Mouse (Mus musculus) G1E (cell line): Measurements from ENCODE around the gene Ecsit. TPM values are rescaled to one million over a fixed set of nuclear protein-coding genes. Genes with fewer than 3 reads are reported as not detected.
A peak's percentile ranks its signal among the peaks of the same experiment; 100 is the strongest.
"Not testable (repeated sequence)": the region's sequence is repeated elsewhere in the genome, so short reads cannot be mapped to it uniquely, and the experiment has no call there.

ENCODE experiments used
- ATAC-seq: 2 replicates; pipeline ENCODE4 v1.8.0; 2016; ENCODE audit warnings: mild to moderate bottlenecking; ENCODE audit not compliant: insufficient number of reproducible peaks, poor library complexity, low FRiP score, severe bottlenecking; ENCODE audit errors: extremely low read depth
- DNase-seq: peaks from one replicate; pipeline ENCODE4 v3.0.0; 2012; ENCODE audit warnings: low spot score
- H3K27me3 ChIP-seq: 2 replicates; pipeline ENCODE4 v1.6.1; 2012; ENCODE audit warnings: mild to moderate bottlenecking, low read length, inconsistent platforms; ENCODE audit not compliant: insufficient read depth
- H3K36me3 ChIP-seq: replicated peaks from 2 replicates; pipeline ENCODE3; 2012; ENCODE audit warnings: mild to moderate bottlenecking, inconsistent platforms
- H3K4me1 ChIP-seq: 2 replicates; pipeline ENCODE4 v1.6.1; 2012; ENCODE audit warnings: low read depth, low read length, inconsistent platforms, mixed read lengths; ENCODE audit not compliant: insufficient read depth
- H3K4me3 ChIP-seq: 2 replicates; pipeline ENCODE4 v1.5.1; 2012; ENCODE audit warnings: low read depth, mild to moderate bottlenecking, inconsistent platforms, low read length, moderate library complexity, mixed read lengths
- H3K9me3 ChIP-seq: replicated peaks from 2 replicates; pipeline ENCODE4 v1.6.1; 2012; ENCODE audit warnings: inconsistent platforms
- CTCF ChIP-seq: IDR thresholded peaks from 2 replicates; pipeline ENCODE4 v1.5.1; 2012; ENCODE audit warnings: low read depth, low read length, inconsistent platforms, mixed read lengths
- GATA1 ChIP-seq: IDR thresholded peaks from 2 replicates; pipeline ENCODE4 v1.6.1; 2012; ENCODE audit warnings: borderline replicate concordance, low read length, inconsistent platforms, mixed read lengths
- GATA2 ChIP-seq: IDR thresholded peaks from 2 replicates; pipeline ENCODE4 v1.6.1; 2012; ENCODE audit warnings: low read depth, low read length, inconsistent platforms, borderline replicate concordance
- POLR2AphosphoS5 ChIP-seq: IDR thresholded peaks from 2 replicates; pipeline ENCODE4 v1.6.1; 2012; ENCODE audit warnings: low read depth, low read length, inconsistent platforms; ENCODE audit not compliant: insufficient replicate concordance
- TAL1 ChIP-seq: conservative IDR thresholded peaks from 2 replicates; pipeline ENCODE4 v1.6.1; 2012; ENCODE audit warnings: low read depth, low read length, inconsistent platforms, mixed read lengths
- polyA plus RNA-seq: library from polyadenylated mRNA; stranded (reverse); fragments of >175 nt; gene quantifications from 2 replicates; pipeline ENCODE4 v1.2.3, GENCODE M21; 2012
- total RNA-seq, 2 experiments: library from RNA; stranded (forward) in 1 of 2; stranded (reverse) in 1 of 2; fragments of 200-1000 nt in 1 of 2; fragments of >200 nt in 1 of 2; fragmentation: Nextera tagmentation in 1 of 2; gene quantifications; 2 replicates each; pipeline ENCODE4 v1.2.3; 2014 to 2017

The Ecsit gene
- total and polyA plus RNA-seq, 3 experiments, result 24.0 to 43.2 (median 25.4) TPM

DNA sequence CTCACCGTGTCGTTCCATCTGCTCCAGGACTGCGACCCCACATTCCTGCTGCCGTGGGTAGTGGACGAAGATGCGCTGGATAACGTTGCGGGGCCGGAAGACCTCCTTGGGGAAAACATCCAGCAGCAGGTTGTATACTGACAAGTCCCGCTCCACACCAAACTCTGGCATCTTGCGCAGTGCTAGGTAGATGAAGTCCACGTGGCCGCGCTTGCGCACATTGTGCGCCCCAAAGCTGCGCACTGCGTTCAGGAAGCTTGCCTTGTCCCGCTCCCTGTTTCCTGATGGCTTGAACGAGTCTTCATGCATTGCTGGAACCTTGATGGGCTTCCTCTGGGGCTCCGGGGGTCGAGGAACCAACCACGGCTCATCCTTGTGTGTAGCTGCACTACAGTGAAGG lies 9.0 kb downstream of the Ecsit start:
- no peak overlapping the region for H3K4me3 ChIP-seq
- H3K27me3 ChIP-seq, result no peaks in the 10 kb centered on the region
- DNase-seq (no peak), ATAC-seq (no peak)
- no peak for TF ChIP-seq TAL1
- no peak for TF ChIP-seq GATA1
- no peak for TF ChIP-seq POLR2AphosphoS5
- TF ChIP-seq CTCF, result no peak
- peaks cover 14% of the 10 kb centered on the region for H3K4me1 ChIP-seq
- H3K9me3 ChIP-seq, result no peaks in the 10 kb centered on the region
- peaks cover 86% of the 10 kb centered on the region for H3K36me3 ChIP-seq

DNA sequence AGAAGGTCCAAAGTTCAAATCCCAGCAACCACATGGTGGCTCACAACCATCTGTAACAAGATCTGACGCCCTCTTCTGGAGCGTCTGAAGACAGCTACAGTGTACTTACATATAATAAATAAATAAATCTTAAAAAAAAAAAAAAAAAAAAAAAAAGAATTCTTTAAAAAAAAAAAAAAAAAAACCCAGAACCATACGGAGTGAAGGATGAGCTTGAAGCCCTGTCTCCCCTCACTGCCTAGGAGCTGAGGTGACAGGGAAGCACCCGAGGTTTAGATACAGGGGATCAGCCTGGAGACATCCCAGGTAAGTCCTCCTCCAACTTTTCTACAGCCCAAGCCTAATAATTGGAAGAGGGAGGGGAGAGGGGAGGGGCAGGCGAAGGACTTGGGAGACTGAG lies 9.5 kb downstream of the Ecsit start:
- not testable (repeated sequence) for ATAC-seq, H3K4me3 ChIP-seq, DNase-seq, H3K9me3 ChIP-seq, H3K27me3 ChIP-seq
- Histone ChIP-seq H3K36me3 (peaks cover 82% of the 10 kb centered on the region), H3K4me1 (peaks cover 14% of the 10 kb centered on the region)

GRCm38 (mm10) chr9:22072276-22072675 lies 13.0 kb downstream of the Ecsit start:
- DNase-seq (no peak), ATAC-seq (no peak)
- TF ChIP-seq TAL1 (no peak), GATA2 (no peak), CTCF (no peak), GATA1 (no peak), POLR2AphosphoS5 (no peak)
- H3K9me3 ChIP-seq, result no peaks in the 10 kb centered on the region
- H3K36me3 ChIP-seq, result peaks cover 82% of the 10 kb centered on the region
- H3K27me3 ChIP-seq, result no peaks in the 10 kb centered on the region
- H3K4me3 ChIP-seq, result no peak overlapping the region; the same call in 1 of the 2 replicates
- H3K4me1 ChIP-seq, result peaks cover 29% of the 10 kb centered on the region

GRCm38 (mm10) chr9:22070791-22071573 lies 14.3 kb downstream of the Ecsit start, which contains the start of the genes Gm49318 and Zfp653:
Gene Gm49318 (minus strand): TSS chr9:22071259.
Gene Zfp653 (minus strand): TSS chr9:22071376.
- peak; percentile 94 for ATAC-seq
- Histone ChIP-seq H3K4me3 (peak within 1 kb of the TSS; percentile 87), H3K27me3 (no peaks in the 10 kb centered on the region), H3K9me3 (no peaks in the 10 kb centered on the region), H3K36me3 (peaks cover 82% of the 10 kb centered on the region), H3K4me1 (peaks cover 29% of the 10 kb centered on the region)
- no peak for TF ChIP-seq POLR2AphosphoS5
- TF ChIP-seq GATA1, result no peak
- TF ChIP-seq CTCF, result no peak
- TF ChIP-seq TAL1, result no peak
- TF ChIP-seq GATA2, result no peak
- peak; percentile 97 for DNase-seq

- ATAC-seq (no peak), DNase-seq (no peak)
- Histone ChIP-seq H3K9me3 (no peaks in the 10 kb centered on the region), H3K27me3 (no peaks in the 10 kb centered on the region), H3K36me3 (peaks cover 85% of the 10 kb centered on the region), H3K4me1 (peaks cover 29% of the 10 kb centered on the region), H3K4me3 (peak overlapping the region; percentile 87)
- TF ChIP-seq GATA2 (no peak), TAL1 (no peak)
Measured at GRCm38 (mm10) chr9:22069881-22070553, 15.2 kb downstream of the Ecsit start.

- Histone ChIP-seq H3K4me3 (no peak overlapping the region), H3K36me3 (peaks cover 85% of the 10 kb centered on the region), H3K27me3 (no peaks in the 10 kb centered on the region), H3K9me3 (no peaks in the 10 kb centered on the region), H3K4me1 (peaks cover 21% of the 10 kb centered on the region)
- no peak for TF ChIP-seq CTCF
- TF ChIP-seq TAL1, result no peak
- no peak for TF ChIP-seq POLR2AphosphoS5
- TF ChIP-seq GATA2, result no peak
- no peak for TF ChIP-seq GATA1
- DNase-seq, result no peak
- ATAC-seq, result no peak
Measured at GRCm38 (mm10) chr9:22067195-22067594, 18.0 kb downstream of the Ecsit start.
